Mouse (Mus musculus) megakaryocyte progenitor cell, adult 5-6 weeks (primary cell): Measurements from ENCODE around the gene Anxa10. TPM values are rescaled to one million over a fixed set of nuclear protein-coding genes. Genes with fewer than 3 reads are reported as not detected.

ENCODE experiments used
- ATAC-seq: replicated peaks from 2 replicates; pipeline ENCODE4 v1.8.0; 2016; ENCODE audit warnings: mild to moderate bottlenecking, moderate TSS enrichment, inconsistent platforms; ENCODE audit not compliant: poor library complexity
- total RNA-seq, 2 experiments: library from RNA; stranded (forward) in 1 of 2; stranded (reverse) in 1 of 2; fragments of 157-497, 149-512 nt in 1 of 2; fragments of 200-1000 nt in 1 of 2; gene quantifications; 2 replicates each; pipeline versions ENCODE4 v1.2.3 to v1.2.4; 2015 to 2017

The Anxa10 gene
- total RNA-seq (2015) (not detected in 2 replicates), total RNA-seq (2017) (not detected in 2 replicates)

DNA sequence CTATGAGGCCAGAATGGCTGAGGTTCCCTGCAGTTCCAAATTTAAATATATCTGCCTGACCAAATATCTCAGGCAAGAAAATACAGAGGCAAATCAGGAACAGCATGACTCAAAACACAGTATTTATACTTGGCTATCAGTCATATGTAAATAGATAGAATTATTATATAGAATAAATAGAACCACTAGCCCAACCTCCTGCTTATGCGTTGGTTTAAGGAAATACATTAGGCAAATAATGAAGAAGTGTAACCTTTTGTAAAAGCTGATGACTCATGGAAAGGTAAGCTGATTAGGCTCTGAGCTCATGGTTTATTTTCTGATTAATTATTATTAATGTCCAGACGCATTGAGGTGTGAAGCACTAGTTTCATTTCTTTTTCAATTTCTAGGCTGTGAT is at the start of gene Anxa10:
Gene Anxa10 (minus strand): TSS at position 53 of the 400 bp plus-strand sequence.
- ATAC-seq = no peak

DNA sequence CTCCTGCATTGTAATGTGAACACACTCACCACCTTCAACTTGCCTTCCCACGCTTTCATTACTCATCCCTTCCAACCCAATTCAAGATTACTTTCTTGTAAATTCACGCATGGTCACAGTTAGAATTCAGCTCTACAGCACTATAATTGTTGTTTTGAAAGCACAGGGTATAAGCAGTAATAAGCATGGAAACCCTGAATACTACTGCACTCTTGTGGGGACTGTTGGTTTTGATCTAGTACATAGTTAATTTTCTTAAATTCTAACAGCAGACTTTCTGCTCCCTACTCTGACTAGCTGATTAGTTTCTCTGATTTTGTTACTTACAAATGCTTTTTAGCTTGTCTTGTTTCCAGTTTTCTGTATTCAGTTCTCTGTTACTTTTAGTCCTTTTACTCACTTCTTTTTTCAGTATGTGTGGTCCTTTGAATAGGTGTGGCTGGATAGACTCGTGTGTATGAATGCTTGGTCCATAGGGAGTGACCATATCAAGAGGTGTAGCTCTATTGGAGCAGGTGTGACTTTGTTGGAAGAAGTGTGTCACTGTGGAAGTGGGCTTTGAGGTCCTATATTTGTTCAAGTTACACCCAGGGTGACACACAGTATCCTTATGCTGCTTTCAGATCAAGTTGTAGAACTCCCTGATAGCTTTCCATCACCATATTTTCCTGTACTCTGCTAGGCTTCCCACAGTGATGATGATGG is 9.9 kb upstream of the Anxa10 start:
- no peak for ATAC-seq

DNA sequence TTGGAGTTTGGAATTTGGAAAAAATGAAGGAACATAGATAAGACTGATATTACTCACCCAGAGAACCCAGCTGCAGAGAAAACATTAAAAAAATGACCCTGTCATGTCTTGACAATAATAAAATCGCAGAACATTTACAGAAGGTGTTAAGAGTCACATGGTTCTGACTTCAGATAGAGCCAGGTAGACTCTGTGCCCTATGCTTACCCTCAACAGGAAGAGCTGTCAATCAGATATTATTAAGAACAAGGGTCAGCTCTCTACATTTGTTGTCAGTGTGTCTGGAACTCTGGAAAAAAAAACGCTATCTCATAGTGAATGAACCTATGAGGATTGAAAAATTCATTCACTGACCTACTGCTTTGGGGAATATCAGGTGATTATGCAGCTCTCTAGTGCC is 25.7 kb downstream of the Anxa10 start:
- ATAC-seq = no peak

DNA sequence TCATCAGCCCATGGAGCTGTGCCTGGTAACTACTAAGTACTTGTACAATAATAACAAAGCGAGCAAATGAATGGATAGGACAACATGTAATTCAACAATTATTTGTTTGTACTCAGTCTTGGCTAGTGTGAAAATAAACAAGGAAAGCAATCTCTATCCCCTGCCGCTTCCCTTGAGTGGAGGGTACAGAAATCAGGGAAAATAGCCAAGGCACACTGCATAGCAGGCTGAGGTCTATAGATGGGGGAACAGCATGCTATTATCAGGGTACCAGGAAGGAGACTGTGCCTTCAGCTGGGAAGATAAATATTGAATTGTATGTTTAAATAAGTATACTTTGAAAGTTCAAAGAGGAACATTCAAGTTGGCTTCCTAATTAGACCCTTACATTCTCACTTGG is 41.1 kb downstream of the Anxa10 start:
- no peak for ATAC-seq

DNA sequence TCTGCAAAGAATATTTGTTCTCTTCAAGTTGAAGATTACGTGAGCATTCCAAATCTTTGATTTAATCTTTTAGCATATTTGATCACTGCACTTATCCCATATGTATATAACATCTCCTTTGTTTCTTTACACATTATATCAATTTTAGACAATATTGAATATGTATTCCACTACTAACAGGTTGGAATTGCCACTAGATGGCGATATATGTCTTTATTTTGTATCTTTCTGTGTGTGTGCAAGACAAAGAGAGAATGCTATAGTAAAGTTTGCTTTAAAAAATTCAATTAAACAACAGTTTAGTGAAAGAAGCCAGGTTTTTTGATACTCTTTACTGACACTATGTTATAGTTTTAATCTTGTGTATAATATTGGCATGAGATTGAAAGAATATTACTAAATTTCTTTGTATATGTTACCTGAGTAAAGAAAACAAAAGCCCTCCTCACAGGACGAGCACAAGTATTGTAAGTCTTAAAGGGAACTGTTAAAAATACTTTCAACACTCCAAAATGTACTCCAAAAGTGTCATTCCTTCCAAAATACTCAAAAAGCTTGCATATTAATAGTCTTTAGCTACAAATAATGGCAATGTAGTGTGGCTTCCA is 42.7 kb downstream of the Anxa10 start:
- peak; percentile 60; the same call in 1 of the 2 replicates for ATAC-seq

DNA sequence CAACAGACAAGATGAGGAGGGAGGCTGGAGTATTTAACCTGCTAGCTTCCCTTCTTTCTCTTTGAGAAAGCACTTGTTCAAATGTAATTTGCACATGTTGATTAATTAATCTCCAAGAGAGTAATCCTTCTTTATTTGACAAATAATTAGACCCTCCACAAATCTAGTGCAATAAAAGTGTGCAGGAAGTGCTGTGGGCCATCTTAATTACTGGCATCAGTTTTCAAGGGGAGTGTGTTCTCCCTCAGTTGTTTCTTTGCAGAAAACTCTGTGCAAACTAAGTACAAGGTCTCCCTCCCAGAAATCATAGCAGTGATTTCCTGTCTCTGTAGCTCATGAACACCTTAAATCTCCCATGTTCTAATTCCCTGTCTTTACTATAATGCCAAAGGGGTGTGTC is 54.6 kb downstream of the Anxa10 start:
- ATAC-seq = no peak

DNA sequence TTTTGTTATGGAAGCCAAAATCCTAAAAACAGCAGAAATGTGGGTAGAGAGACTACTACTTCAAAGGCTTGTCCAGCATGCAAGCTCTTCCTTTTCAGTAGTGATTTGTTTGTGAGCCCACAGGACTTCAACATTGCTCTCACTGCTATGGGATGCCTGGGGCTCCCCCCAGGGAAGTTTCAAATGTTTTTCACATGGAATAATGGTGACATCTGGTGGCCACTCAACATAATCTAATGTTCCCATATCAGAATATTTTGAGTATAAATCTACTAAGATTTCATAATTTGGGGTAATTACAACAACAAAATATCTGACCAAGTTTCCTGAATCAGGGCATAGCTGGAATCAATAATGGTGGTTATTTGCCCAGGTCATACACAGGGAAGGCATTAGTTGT is 62.6 kb downstream of the Anxa10 start:
- peak; percentile 44; the same call in 1 of the 2 replicates for ATAC-seq

DNA sequence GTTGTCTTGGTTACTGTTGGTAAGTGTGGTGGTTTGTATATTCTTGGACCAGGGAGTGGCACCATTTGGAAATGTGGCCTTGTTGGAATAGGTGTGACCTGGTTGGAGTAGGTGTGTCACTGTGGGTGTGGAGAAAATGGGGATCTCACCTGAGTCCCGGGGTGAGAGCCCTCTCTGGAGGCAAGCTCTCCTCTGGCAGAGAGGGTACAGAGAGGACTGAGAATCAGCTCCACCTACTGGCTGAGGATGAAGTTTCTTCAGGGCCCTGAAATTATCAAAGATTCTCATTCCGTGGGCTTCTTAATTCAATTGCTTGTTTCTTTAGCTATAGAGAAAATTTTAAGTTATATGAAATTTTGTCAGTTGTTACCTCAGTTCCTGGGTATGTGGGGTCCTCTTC is 76.1 kb downstream of the Anxa10 start:
- peak; percentile 81 for ATAC-seq

DNA sequence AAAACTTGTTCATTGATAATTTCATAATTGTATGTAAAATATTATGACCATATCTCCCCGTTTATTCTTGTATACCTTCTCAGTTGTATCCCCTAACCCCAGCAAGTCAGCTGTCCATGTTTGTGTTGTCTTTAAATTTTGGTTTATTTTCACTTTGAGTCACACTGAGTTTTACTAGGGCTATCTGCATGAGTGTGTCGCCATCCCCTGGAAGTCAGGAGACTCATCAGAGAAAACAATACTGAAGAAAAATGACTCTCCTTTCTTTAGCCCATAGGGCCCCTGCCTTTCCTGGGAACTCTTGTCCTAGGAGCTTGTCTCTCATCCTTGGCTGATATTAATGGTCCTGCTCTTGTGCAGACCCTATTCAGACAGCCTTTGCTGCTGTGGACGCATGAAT is 88.6 kb downstream of the Anxa10 start:
- no peak for ATAC-seq

DNA sequence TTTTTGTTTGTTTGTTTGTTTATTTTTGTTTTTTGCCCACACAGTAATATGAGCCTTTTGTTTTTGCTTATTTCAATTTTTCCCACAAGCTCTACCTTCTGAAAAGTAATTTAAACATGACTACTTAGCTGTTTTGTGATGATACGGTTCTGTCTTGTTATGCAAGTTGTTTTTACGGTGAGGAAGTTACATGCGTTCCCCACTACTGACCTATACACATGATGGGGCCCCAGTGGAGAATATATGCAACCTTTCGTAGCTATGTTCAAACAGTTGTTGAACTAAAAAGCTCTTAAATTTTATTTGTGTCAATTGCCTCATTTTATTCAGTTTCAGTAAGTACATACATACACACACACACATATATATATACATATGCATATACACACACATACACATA is 108.4 kb downstream of the Anxa10 start:
- ATAC-seq = peak; percentile 84

DNA sequence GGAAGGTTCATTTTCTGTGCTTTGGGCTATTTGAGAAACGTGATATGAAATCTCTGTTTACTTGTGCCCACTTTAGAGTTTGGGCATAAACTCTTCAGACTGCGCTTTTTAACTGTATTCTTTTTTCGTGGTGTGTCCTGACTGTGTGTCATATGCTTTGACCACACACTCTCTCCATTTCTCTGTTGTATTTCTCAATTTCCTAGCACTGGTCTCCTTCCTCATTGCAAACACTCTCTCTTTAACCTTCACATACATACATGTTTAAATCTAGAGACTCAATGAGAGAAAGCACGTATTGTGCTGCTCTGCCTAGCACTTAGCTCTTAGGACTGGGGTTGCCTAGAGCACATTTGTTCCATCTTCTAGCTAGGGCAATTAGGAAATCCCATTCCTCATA is 108.8 kb downstream of the Anxa10 start:
- peak; percentile 100 for ATAC-seq

Other genes starting within 250 kb of the Anxa10 start
- gene Palld, start 220.5 kb downstream of the Anxa10 start, total RNA-seq (2015) = 0.17 TPM in 1 of 2 replicates, not detected in the other
- gene Palld, start 220.5 kb downstream of the Anxa10 start, total RNA-seq (2017) = 0.12 and 0.20 TPM in 2 replicates
- 1.9 and 3.4 TPM in 2 replicates for gene Ddx60, start 195.1 kb downstream of the Anxa10 start, total RNA-seq (2015)
- 2.2 and 2.8 TPM in 2 replicates for gene Ddx60, start 195.1 kb downstream of the Anxa10 start, total RNA-seq (2017)